Mouse (Mus musculus) layer of hippocampus, adult 8-10 months (tissue): ENCODE measurements at regions not wholly inside any gene's neighbourhood (a gene's known extent, or its start where the extent isn't known, plus 50 kb on each side); places are given as distances from the start of the nearest gene placed in this dataset.

Experiments
- DNase-seq, 2 experiments: peaks; one replicate each; pipeline ENCODE4 v3.0.0; 2022; ENCODE audit warnings: low spot score in 2 of 2

- no peak for DNase-seq
Observed at GRCm38 (mm10) chr16:95815206-95815731, 113.4 kb downstream of the Ets2 start.

GRCm38 (mm10) chr16:95814513-95815118 is 112.7 kb downstream of the Ets2 start:
- peak; percentile 48 to 49 for DNase-seq

- no peak for DNase-seq
Observed at GRCm38 (mm10) chr16:95811092-95811491, 109.2 kb downstream of the Ets2 start.

GRCm38 (mm10) chr16:95809127-95809876 is 107.4 kb downstream of the Ets2 start:
- DNase-seq = no peak

GRCm38 (mm10) chr16:95806510-95806909 is 104.6 kb downstream of the Ets2 start:
- DNase-seq = no peak

GRCm38 (mm10) chr16:95804199-95804598 is 102.3 kb downstream of the Ets2 start:
- no peak for DNase-seq

GRCm38 (mm10) chr16:95802641-95803040 is 100.8 kb downstream of the Ets2 start:
- no peak for DNase-seq

- DNase-seq = no peak
Observed at GRCm38 (mm10) chr16:95802207-95802606, 100.3 kb downstream of the Ets2 start.

GRCm38 (mm10) chr16:95800911-95801442 is 99.1 kb downstream of the Ets2 start:
- no peak for DNase-seq

- DNase-seq = no peak
Observed at GRCm38 (mm10) chr16:95798582-95798981, 96.7 kb downstream of the Ets2 start.

GRCm38 (mm10) chr16:95798099-95798498 is 96.2 kb downstream of the Ets2 start:
- no peak for DNase-seq

- no peak for DNase-seq
Observed at GRCm38 (mm10) chr16:95797141-95797540, 95.3 kb downstream of the Ets2 start.

- DNase-seq = no peak
Observed at GRCm38 (mm10) chr16:95794876-95795275, 93.0 kb downstream of the Ets2 start.

- DNase-seq = no peak
Observed at GRCm38 (mm10) chr16:95794281-95794727, 92.4 kb downstream of the Ets2 start.

- no peak for DNase-seq
Observed at GRCm38 (mm10) chr16:95790691-95791090, 88.8 kb downstream of the Ets2 start.

- no peak for DNase-seq
Observed at GRCm38 (mm10) chr16:95789548-95789947, 87.7 kb downstream of the Ets2 start.

- DNase-seq = no peak
Observed at GRCm38 (mm10) chr16:95781681-95782080, 79.8 kb downstream of the Ets2 start.

GRCm38 (mm10) chr16:95780431-95780830 is 78.6 kb downstream of the Ets2 start:
- DNase-seq = no peak

- no peak for DNase-seq
Observed at GRCm38 (mm10) chr16:95778845-95779722, 77.2 kb downstream of the Ets2 start.

GRCm38 (mm10) chr16:95778173-95778572 is 76.3 kb downstream of the Ets2 start:
- no peak for DNase-seq

- DNase-seq = no peak
Observed at GRCm38 (mm10) chr16:95776610-95777363, 74.9 kb downstream of the Ets2 start.
